Mouse (Mus musculus): ENCODE measurements around the gene Tomm40l. TPM values are rescaled to one million over a fixed set of nuclear protein-coding genes. Genes with fewer than 3 reads are reported as not detected.

The Tomm40l gene
- polyA plus RNA-seq, 1 experiment from 2014 or later = 34.4 TPM

DNA sequence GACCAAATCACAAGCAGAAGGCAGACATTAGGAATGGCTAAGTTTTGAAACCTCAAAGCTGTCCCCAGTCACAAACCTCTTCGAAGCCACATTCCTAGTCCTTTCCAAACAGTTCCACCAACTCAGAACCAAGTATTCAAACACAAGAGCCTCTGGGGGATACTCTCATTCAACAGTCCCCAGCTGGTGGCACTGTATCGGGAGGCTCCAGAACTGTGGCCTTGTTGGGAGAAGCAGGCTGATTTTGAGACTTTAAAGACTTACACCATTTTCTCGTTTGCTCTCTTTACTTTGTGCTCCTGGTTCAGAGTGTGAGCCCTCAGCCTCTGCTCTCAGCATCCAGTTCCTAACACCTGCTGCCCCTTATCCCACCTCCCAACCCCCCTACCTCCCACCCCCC is 39.3 kb downstream of the Tomm40l start:
- Histone ChIP-seq H3K27ac (no peak overlapping the region), H3K27me3 (no peaks in the 10 kb centered on the region), H3K36me3 (no peaks in the 10 kb centered on the region), H3K4me3 (no peak overlapping the region), H3K9me3 (no peaks in the 10 kb centered on the region), H3K4me1 (0 out of 2 replicates have a peak, but pooled peaks cover 5% of the 10 kb centered on the region), H3K9ac (no peak overlapping the region), H3K4me2 (replicated peaks) (no peak overlapping the region)
- WGBS = 82% methylated on average over 3 of the region's 3 CpGs
- ATAC-seq (ENCODE audit: low FRiP score, low read depth) = no peak

DNA sequence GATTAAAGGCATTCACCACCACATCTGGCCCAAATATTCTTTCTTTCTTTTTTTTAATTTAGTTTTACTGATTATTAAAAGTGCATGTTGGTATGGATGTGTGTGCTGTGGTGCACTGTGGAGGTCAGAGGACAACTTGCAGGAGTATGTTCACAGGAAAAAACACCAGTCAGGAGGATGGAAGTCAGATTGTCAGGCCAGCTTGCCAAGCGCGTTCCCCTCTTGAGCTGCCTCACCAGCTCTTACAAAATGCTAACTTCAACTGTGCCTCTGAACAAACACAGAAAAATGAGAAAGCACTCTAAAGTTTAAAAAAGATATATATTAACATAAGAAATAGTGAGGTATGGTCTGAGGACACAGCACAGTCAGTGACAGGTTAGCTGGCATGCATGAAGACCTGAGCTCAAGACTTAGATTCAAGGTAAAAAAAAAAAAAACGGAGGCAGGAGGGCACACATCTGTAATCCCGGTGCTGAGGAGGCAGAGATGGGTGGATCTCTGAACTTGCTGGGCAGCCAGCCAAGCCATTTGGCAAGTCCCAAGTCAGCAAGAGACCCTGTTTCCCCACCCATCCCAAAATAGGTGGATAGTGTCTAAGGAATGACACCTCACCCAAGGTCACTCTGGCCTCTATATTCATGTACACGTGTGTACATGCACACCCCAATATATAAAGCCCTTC is 42.7 kb downstream of the Tomm40l start:
- no peak overlapping the region for H3K9ac ChIP-seq
- H3K36me3 ChIP-seq = no peaks in the 10 kb centered on the region
- no peak for ATAC-seq (ENCODE audit: low FRiP score, low read depth)
- no peak overlapping the region for H3K27ac ChIP-seq
- no peaks in the 10 kb centered on the region for H3K4me1 ChIP-seq
- 77% methylated on average over 5 of the region's 5 CpGs for WGBS
- no peaks in the 10 kb centered on the region for H3K27me3 ChIP-seq
- no peak overlapping the region for H3K4me3 ChIP-seq
- no peaks in the 10 kb centered on the region for H3K9me3 ChIP-seq
- H3K4me2 ChIP-seq (replicated peaks) = no peak overlapping the region

DNA sequence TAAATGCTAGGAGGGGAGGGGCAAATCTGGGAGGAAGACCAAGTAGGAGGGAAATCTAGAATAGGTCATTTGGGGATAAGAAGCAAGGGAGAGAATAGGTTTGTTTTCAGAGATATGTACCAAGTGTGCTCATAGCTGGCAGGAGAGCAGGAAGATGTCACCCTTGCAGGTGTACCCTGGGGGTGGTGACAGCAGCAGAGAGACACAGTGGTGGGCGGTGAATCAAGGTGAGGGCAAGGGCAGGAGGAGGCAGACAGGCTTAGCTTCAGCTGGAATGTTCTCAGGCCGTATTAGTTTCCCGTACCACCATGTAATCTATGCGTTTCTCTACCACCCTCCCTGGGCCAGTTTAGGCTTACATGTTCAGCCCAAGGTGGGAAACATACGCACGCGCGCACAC is 49.5 kb downstream of the Tomm40l start:
- no peaks in the 10 kb centered on the region; the same call in 1 of the 2 replicates for H3K27me3 ChIP-seq
- no peaks in the 10 kb centered on the region for H3K36me3 ChIP-seq
- no peak overlapping the region for H3K9ac ChIP-seq
- H3K9me3 ChIP-seq = no peaks in the 10 kb centered on the region
- H3K4me1 ChIP-seq = no peaks in the 10 kb centered on the region
- H3K27ac ChIP-seq = no peak overlapping the region
- no peak overlapping the region for H3K4me3 ChIP-seq
- WGBS = 97% methylated on average over 8 of the region's 8 CpGs
- ATAC-seq (ENCODE audit: low FRiP score, low read depth) = no peak
- H3K4me2 ChIP-seq (replicated peaks) = no peak overlapping the region

DNA sequence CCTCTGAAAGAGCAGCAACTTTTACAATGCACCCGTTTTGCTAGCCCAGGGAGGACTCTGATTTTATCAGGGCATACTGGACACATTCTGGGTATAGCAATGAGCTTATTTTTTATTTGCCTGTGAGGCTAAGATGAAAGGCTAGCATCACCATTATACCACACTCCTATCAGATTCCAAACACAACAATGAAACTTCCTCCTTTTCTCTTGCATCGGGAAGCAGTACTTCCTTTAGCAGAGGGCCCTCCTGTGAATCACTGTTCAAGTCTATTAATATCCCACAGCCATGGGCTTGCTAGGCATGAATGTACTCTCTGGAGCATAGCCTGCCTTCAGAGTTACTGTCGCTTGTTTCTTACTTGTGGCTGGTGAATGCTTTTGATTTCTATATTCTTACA is 51.2 kb downstream of the Tomm40l start:
- ATAC-seq (ENCODE audit: low FRiP score, low read depth) = no peak
- H3K9me3 ChIP-seq = no peaks in the 10 kb centered on the region
- no peaks in the 10 kb centered on the region; the same call in 1 of the 2 replicates for H3K27me3 ChIP-seq
- H3K4me1 ChIP-seq = no peaks in the 10 kb centered on the region
- no peak overlapping the region for H3K4me2 ChIP-seq (replicated peaks)
- H3K36me3 ChIP-seq = no peaks in the 10 kb centered on the region
- H3K9ac ChIP-seq = no peak overlapping the region
- WGBS = 68% methylated on average over 3 of the region's 3 CpGs
- H3K4me3 ChIP-seq = no peak overlapping the region
- no peak overlapping the region for H3K27ac ChIP-seq

DNA sequence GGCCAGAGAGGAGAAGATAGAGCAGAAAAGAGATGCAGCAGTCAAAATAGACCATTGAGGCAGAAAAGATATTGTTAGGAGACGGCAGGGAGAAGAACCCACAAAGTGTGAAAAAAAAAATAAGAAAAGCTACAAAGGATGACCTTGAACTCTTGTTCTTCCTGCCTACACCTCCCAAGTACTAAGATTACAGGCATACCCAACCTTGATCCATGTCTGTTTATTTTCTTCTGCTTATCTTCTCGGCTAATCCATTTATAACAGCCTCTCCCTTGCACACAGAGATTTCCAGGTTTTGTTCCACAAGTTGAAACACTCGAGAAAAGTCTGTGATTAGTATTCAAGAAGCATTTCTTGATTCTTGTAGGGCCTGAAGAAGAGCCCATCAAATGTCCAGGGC is 52.4 kb downstream of the Tomm40l start:
- 68% methylated on average over 3 of the region's 3 CpGs for WGBS
- H3K4me3 ChIP-seq = no peak overlapping the region
- no peaks in the 10 kb centered on the region for H3K36me3 ChIP-seq
- no peaks in the 10 kb centered on the region; the same call in 1 of the 2 replicates for H3K27me3 ChIP-seq
- no peak overlapping the region for H3K27ac ChIP-seq
- H3K4me2 ChIP-seq (replicated peaks) = no peak overlapping the region
- no peak for ATAC-seq (ENCODE audit: low FRiP score, low read depth)
- no peak overlapping the region for H3K9ac ChIP-seq
- no peaks in the 10 kb centered on the region for H3K4me1 ChIP-seq
- no peaks in the 10 kb centered on the region for H3K9me3 ChIP-seq

DNA sequence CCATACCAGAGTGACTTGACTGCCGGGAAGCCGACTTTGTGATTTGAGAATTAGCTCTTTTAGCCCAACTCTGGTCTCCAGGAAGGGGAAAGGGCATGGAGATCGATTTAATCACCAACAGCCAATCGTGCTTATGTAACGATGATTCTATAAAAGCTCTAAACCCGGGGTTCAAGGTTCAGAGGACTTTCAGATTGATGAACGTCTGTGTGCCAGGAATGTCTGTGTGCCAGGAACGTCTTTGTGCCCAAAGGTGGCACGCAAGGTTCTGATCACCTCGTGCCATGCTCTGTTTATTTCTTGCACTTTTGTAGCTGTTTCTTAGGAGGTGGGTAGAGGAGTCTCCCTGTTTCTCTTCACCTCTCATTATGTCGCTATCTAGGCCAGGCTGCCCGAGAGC is 53.4 kb downstream of the Tomm40l start:
- no peak overlapping the region for H3K27ac ChIP-seq
- no peak overlapping the region for H3K4me2 ChIP-seq (replicated peaks)
- H3K36me3 ChIP-seq = no peaks in the 10 kb centered on the region
- H3K4me3 ChIP-seq = no peak overlapping the region
- no peaks in the 10 kb centered on the region; the same call in 1 of the 2 replicates for H3K27me3 ChIP-seq
- ATAC-seq (ENCODE audit: low FRiP score, low read depth) = no peak
- H3K4me1 ChIP-seq = no peaks in the 10 kb centered on the region
- 85% methylated on average over 12 of the region's 12 CpGs for WGBS
- no peak overlapping the region for H3K9ac ChIP-seq
- no peaks in the 10 kb centered on the region for H3K9me3 ChIP-seq

Other genes starting within 250 kb of the Tomm40l start
- 0.84 and 1.3 TPM in 2 replicates for gene Fcgr2b, start 246.0 kb downstream of the Tomm40l start, polyA plus RNA-seq (2015; fragmentation: Nextera tagmentation; extraction: Ambion mirVana)
- gene Fcgr4, start 203.6 kb downstream of the Tomm40l start, polyA plus RNA-seq (2015; fragmentation: Nextera tagmentation; extraction: Ambion mirVana) = 0.34 and 0.64 TPM in 2 replicates
- 8.7 and 9.2 TPM in 2 replicates for gene Fcgr3, start 157.6 kb downstream of the Tomm40l start, polyA plus RNA-seq (2015; fragmentation: Nextera tagmentation; extraction: Ambion mirVana)
- gene Cfap126, start 108.6 kb downstream of the Tomm40l start, polyA plus RNA-seq (2015; fragmentation: Nextera tagmentation; extraction: Ambion mirVana) = 0.86 and 1.5 TPM in 2 replicates
- gene Sdhc, start 71.9 kb downstream of the Tomm40l start, polyA plus RNA-seq (2015; fragmentation: Nextera tagmentation; extraction: Ambion mirVana) = 224 and 236 TPM in 2 replicates
- gene Mpz, start 71.8 kb downstream of the Tomm40l start, polyA plus RNA-seq (2015; fragmentation: Nextera tagmentation; extraction: Ambion mirVana) = 5.0 and 6.8 TPM in 2 replicates
- 2.8 and 3.3 TPM in 2 replicates for gene Pcp4l1, start 26.2 kb downstream of the Tomm40l start, polyA plus RNA-seq (2015; fragmentation: Nextera tagmentation; extraction: Ambion mirVana)
- gene Nr1i3, start 8.5 kb downstream of the Tomm40l start, polyA plus RNA-seq (2015; fragmentation: Nextera tagmentation; extraction: Ambion mirVana) = 0.19 and 0.25 TPM in 2 replicates
- gene Apoa2, start 2.5 kb upstream of the Tomm40l start, polyA plus RNA-seq (2015; fragmentation: Nextera tagmentation; extraction: Ambion mirVana) = 2.0 and 15.7 TPM in 2 replicates
- gene Fcer1g, start 11.9 kb upstream of the Tomm40l start, polyA plus RNA-seq (2015; fragmentation: Nextera tagmentation; extraction: Ambion mirVana) = 37.8 and 39.1 TPM in 2 replicates
- gene Adamts4, start 27.9 kb upstream of the Tomm40l start, polyA plus RNA-seq (2015; fragmentation: Nextera tagmentation; extraction: Ambion mirVana) = 12.7 and 14.3 TPM in 2 replicates
- 253 and 254 TPM in 2 replicates for gene Ndufs2, start 28.9 kb upstream of the Tomm40l start, polyA plus RNA-seq (2015; fragmentation: Nextera tagmentation; extraction: Ambion mirVana)
- 86.2 and 94.0 TPM in 2 replicates for gene B4galt3, start 47.8 kb upstream of the Tomm40l start, polyA plus RNA-seq (2015; fragmentation: Nextera tagmentation; extraction: Ambion mirVana)
- gene Ppox, start 58.7 kb upstream of the Tomm40l start, polyA plus RNA-seq (2015; fragmentation: Nextera tagmentation; extraction: Ambion mirVana) = 69.7 and 77.4 TPM in 2 replicates
- 126 TPM in 2 replicates for gene Usp21, start 65.5 kb upstream of the Tomm40l start, polyA plus RNA-seq (2015; fragmentation: Nextera tagmentation; extraction: Ambion mirVana)
- 110 and 116 TPM in 2 replicates for gene Ufc1, start 72.5 kb upstream of the Tomm40l start, polyA plus RNA-seq (2015; fragmentation: Nextera tagmentation; extraction: Ambion mirVana)
- 61.1 and 66.2 TPM in 2 replicates for gene Dedd, start 106.6 kb upstream of the Tomm40l start, polyA plus RNA-seq (2015; fragmentation: Nextera tagmentation; extraction: Ambion mirVana)
- gene Nit1, start 123.1 kb upstream of the Tomm40l start, polyA plus RNA-seq (2015; fragmentation: Nextera tagmentation; extraction: Ambion mirVana) = 43.5 and 43.9 TPM in 2 replicates
- 120 and 128 TPM in 2 replicates for gene Pfdn2, start 123.2 kb upstream of the Tomm40l start, polyA plus RNA-seq (2015; fragmentation: Nextera tagmentation; extraction: Ambion mirVana)
- 2.2 and 2.3 TPM in 2 replicates for gene Klhdc9, start 138.3 kb upstream of the Tomm40l start, polyA plus RNA-seq (2015; fragmentation: Nextera tagmentation; extraction: Ambion mirVana)
- gene Nectin4, start 147.6 kb upstream of the Tomm40l start, polyA plus RNA-seq (2015; fragmentation: Nextera tagmentation; extraction: Ambion mirVana) = 11.7 and 13.7 TPM in 2 replicates
- gene Arhgap30, start 166.4 kb upstream of the Tomm40l start, polyA plus RNA-seq (2015; fragmentation: Nextera tagmentation; extraction: Ambion mirVana) = 1.4 and 1.5 TPM in 2 replicates
- gene Usf1, start 188.8 kb upstream of the Tomm40l start, polyA plus RNA-seq (2015; fragmentation: Nextera tagmentation; extraction: Ambion mirVana) = 102 and 118 TPM in 2 replicates
- 7.3 and 9.0 TPM in 2 replicates for gene Tstd1, start 196.4 kb upstream of the Tomm40l start, polyA plus RNA-seq (2015; fragmentation: Nextera tagmentation; extraction: Ambion mirVana)
- gene F11r, start 215.0 kb upstream of the Tomm40l start, polyA plus RNA-seq (2015; fragmentation: Nextera tagmentation; extraction: Ambion mirVana) = 40.4 and 40.6 TPM in 2 replicates